Mouse (Mus musculus) left cerebral cortex, postnatal 14 days (tissue): ENCODE results near the gene Strbp. TPM values are rescaled to one million over a fixed set of nuclear protein-coding genes. Genes with fewer than 3 reads are reported as not detected.

Source experiments
- DNase-seq, 2 experiments: peaks; one replicate each; pipeline ENCODE4 v3.0.0; 2021 to 2022; ENCODE audit warnings: low spot score in 2 of 2, mixed read lengths in 1 of 2
- intact Hi-C: fragments of 180-260 bp; cut with DNase I; formaldehyde crosslinking; loops from one replicate; pipeline ENCODE4 v1.15.1; 2025
- long read RNA-seq, 2 experiments: library from polyadenylated mRNA; stranded (forward); transcript quantifications; one replicate each; pipeline ENCODE4 v2.0.0; 2021
- total RNA-seq, 2 experiments: library from RNA; stranded (reverse); gene quantifications; 2 replicates each; pipeline ENCODE4 v1.2.3; 2021

The Strbp gene
- total RNA-seq = 100 to 1,000 TPM; 234 to 237 TPM
- long read RNA-seq, experiment 1, full-length matches to known transcripts = 103 of 187 reads
- long read RNA-seq, experiment 1, partial matches to known transcripts = 7 of 187 reads
- long read RNA-seq, experiment 1, other reads (novel, unspliced or antisense) = 77 of 187 reads
- long read RNA-seq, experiment 2, transcript Strbp-202 (18 exons, 3,144 nt) = major isoform, 67 of 130 reads
- long read RNA-seq, experiment 2, partial matches to known transcripts = 8 of 130 reads
- long read RNA-seq, experiment 2, other reads (novel, unspliced or antisense) = 52 of 130 reads

DNA sequence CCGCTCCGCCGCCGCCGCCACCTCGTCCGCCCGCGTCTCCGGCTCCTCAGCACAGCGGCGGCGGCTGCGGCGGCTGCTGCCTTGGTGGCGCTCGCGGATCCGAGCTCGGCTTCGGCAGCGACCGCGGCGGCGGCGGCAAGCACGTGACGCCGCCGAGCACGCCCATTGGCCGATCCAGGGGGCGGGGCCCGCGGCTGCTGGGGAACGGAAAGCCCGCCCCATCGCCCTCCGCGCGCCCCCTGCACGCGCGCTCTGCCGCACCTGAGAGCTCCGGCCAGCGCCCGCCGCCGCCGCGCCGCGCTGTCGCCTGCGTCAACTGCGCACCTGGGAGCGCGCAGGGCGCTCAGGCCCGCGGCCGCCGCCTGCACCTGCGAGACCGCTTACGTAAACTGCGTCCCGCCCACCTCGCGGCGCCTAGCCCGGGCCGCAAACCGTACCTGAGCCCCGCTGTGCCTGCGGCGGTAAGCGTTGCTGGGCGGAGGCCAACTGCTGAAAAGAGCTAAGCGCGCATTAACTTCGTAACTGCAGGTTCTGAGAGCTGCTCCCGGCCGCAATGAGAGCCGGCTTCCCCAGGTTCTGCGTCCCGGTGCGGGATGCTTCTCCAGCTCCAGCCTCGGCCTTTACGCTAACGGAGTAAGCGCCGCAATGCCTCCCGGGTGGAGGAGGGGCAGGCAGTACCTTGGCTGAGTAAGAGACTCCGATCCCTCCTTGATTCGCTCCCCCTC is at the start of gene Strbp:
TSS of gene Strbp (minus strand) at position 630 of the 725 bp plus-strand sequence.
- DNase-seq = peak; percentile 93 to 95
- intact Hi-C loops = loop anchor here (2.0 kb wide), 1 partner anchor 63 kb away; no protein-coding TSS in a partner anchor

DNA sequence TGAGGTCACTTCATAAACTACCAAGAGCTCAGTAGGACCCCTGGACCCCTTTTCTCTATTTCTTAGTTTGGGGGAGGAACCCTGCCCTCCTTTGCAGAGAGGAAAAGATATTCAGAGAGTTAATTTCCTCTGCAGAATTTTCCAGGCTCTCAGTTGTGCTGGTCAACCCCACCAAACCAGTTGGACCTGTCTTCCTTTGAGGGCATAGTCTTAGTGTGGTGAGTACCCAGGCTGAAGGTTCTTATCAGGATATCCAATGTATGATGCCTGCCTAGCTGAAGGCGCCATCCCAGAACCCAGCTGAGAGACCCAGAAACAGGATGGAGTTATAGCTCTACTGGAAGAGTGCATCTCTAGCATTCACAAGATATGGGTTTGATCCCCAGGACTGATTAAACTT is 47.5 kb upstream of the Strbp start:
- no peak for DNase-seq
- intact Hi-C loops = no loop called here

DNA sequence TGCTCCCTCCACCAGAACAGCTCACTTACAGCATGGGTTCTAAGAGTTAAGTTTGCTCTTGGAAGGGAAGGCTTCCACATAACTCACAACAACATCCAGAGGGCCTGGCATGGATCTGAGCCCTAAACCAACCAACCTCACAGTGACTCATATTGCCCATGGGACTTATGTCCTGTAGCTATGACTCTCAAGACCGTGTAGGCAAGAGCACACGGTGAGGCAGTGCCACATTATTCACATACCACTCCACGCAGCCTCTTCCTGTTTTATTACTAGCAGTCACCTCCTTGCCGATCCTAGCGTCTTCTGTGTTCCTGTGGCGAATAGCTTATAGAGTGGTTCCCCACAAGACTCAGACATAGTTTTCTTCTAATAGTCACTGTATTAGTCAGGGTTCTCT is 45.7 kb upstream of the Strbp start:
- intact Hi-C loops = no loop called here
- no peak for DNase-seq

DNA sequence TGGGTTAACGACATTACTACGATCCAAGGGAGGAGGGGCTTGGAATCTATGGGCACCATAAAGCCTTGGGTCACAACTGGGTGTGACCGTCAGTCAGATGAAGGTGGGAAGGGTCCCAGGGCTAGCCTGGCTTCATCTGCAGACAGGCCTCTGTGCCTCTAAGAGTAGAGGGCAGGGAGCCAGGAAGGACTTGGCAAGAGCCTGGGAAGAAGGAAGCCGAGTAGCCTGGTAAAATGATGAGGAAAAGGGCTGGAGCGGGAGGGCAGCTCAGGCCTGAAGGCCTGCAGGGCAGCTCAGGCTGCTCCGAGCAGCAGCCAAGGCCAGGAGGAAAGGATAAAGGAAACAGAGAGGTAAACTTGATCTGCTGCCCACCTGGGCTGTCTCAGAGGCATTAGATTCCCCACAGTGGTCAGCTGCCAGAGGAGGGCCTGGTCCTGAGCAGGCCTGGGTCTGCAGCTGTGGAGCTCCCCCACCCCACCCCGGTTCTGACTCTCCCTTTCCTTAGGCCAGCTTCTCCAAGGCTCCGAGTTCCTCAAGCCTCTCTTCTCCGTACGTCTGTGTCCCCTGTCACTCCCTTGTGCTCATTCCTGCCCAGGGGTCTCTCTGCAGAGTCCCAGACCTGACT is 44.9 kb upstream of the Strbp start:
- intact Hi-C loops = no loop called here
- peak in 1 of 2 experiments; percentile 44 for DNase-seq

DNA sequence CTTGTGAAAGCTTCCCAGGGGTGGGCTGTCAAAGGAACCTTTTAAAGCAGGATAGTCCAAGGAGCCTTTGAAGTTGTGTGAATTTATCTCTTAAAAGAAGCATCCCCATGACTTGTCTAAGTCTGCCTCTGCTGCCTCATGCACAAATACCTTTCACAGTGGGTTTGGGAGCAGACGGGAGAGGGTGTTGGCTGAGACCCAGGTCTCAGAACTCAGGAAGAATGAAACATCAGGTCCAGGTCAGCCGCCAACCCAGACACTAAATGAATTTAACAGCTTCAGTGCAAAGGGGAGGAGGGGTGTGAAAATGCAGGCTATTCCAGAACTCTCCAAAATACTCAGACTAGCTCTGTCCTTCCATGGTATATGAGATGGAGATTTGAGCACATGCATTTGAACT is 44.2 kb upstream of the Strbp start:
- DNase-seq = no peak
- intact Hi-C loops = no loop called here

DNA sequence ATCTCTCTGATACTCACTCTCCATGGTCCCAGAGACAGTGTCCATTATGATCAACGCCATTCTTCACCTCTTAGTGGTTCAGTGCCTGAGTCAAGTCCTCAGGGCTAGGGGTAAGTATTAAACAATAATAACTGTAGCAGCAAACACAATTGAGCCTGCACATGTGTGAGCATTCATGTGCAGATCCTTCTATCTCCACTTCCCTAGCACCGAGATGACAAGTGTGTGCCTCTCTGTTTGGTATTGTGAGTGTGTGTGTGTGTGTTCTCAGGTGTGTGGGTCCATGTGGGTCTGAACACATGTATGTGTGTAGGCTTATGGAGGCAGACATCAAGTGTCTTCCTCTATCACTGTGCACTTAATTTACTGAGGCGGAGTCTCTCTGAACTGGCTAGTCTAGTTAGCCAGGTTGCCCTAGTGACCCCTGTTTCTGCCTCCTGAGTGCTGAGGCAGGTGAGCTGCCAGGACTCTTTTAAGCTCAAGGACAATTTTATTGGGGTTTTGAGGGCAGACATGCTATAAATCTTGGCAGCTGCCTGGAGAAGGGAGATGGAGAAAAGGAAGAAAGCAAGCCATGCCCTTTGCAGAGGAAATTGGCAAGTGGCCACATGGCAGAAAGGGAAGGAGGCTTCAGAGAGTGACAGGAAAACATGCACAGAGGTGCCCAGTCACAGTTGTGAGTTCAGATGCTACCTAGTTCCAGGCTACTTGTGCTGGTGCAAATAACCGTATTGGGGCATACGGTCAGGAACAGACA is 42.8 kb upstream of the Strbp start:
- no peak for DNase-seq
- intact Hi-C loops = no loop called here

DNA sequence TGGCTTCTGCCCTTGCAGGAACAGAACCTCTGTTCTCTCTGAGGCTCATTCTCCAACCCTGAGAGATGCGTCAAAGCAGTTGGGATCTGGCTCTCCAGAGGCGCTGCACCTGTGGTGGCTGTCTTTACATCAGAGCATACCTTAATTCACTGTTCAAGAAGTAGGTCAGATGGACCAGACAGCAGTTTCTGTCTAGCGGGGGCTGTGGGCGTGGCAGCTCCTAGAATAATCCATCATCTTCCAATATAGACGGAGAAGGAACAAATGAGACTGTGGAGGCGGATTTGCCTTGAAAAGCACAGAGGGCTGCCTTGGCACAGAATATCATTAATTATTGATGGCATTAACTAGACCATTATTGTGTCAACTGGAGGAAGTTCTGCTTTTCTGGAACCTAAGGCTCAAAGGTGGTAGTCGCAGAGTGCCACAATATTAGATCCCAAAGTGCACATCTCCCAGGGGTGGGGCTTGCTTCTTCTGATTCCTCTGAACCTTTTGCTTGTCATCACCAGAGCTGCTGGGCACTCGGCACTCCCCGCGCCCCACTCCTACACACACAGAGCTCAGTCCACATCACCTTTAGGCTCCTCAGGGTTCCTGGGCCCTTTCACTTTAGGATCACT is 41.2 kb upstream of the Strbp start:
- peak in 1 of 2 experiments; percentile 53 for DNase-seq
- intact Hi-C loops = no loop called here

DNA sequence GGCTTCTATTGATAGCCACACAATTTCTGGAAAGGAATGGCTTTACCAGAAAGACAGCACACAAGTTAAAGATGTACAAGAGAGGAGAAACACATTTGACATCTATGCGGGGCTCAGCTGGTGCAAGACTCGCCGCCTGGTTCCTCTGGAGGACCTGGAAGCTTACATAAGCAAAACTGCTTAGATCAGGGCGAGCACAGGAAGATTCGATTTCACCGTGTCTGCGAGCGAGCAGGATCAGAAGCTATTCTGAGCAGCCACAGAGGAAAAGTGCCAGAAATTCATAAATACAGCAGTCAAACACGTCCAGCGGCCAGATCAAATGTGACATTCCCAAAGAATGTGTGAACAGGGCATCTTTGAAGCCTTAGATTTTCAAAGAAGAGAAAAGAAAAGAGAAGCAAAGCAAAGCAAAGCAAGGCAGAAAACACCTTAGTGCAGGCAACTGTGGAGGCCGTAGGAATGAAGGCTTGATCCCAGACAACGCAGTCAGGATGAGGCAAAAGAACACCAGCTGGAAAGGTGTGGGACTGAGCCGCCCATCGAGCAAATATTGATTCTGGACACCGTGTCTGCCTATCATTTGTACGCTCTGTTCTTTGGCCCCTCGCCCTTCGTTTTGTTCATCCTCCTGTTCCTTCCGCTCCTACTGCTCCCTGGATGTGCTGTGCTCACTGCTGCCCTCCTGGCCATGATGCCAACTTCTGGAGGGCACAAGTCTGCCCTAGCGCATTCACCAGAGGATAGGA is 38.3 kb upstream of the Strbp start:
- DNase-seq = no peak
- intact Hi-C loops = no loop called here

DNA sequence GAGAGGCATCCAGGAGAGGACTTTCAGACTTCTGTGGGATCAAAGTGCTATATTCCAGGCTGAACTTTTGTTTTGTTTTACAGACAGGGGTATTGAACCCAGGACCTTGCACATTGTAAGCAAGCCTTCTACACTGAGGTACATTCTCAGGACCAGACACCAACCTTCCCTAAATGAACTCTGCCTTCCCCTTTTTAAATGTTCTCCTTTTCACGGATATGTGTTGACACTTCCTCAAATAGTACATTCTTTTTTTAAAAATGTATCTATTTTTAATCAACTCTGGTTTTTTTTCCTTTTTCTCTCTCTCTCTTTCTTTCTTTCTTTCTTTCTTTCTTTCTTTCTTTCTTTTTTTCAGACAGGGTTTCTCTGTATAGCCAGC is 32.1 kb upstream of the Strbp start:
- intact Hi-C loops = no loop called here
- no peak for DNase-seq

DNA sequence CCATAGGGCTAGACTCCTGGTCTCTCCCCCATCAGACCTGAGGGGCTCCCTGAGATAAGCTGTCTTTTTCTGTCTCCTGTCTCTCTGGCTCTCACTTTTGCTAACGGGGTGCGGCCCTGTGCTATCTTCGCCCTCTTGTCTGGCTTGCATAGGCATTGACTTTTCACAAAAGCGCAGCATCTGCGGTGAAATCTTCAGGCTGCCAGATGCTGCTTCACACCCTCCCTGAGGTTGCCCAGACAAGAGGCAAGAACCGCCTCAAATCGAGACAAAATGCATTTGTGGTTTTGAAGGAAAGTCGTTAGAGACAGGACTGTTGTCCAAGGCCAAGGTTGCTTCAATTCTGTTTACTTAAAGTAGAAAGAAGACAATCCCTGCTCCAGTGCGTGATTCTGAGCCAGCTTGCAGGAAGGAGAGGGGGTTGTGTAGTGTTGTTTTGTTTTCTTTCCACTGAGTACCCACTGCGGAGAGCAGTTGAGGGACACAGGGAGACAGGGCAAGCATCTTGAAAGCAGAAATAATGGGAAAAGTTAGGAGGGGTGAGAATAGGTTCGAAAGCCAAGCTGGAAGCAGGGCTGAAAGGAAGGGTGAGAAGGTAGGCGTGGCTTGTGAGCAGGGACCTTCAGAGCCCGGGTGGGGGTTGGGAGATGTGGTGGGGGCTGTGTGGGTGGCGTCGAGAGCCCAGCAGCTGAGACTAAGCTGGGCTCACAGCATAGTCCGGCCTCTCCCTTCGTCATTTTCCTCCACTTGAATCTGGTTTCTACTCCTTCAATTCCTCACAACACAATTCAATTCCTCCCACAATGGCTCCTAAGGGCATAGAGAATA is 31.5 kb upstream of the Strbp start:
- DNase-seq = peak in 1 of 2 experiments; percentile 18
- intact Hi-C loops = no loop called here

DNA sequence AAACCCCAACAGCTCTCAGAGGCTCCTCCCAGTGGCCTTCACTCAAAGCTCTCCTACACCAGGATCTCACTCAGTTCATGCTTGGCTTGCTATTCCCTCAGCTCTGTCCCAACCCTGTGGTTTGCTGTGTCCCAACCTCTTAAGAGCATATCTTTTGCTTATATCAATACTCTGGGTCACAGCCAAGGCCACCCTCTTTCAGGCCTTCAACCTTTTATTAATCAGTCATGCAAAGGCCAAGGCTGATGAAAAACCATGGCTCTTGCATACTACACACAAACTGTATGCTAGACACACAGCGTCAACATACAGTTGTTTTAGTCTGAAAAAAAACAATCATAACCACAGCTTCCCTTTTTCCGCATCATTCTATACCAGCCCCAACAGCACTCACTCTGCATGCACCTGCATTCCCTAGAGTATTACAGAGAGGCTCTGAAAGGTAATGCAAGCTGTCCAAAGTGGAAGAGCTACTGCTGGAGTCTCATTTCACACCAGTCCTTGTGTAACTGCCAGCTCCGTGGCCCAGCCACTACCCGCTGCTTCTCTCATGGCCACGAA is 27.7 kb upstream of the Strbp start:
- no peak for DNase-seq
- intact Hi-C loops = no loop called here

DNA sequence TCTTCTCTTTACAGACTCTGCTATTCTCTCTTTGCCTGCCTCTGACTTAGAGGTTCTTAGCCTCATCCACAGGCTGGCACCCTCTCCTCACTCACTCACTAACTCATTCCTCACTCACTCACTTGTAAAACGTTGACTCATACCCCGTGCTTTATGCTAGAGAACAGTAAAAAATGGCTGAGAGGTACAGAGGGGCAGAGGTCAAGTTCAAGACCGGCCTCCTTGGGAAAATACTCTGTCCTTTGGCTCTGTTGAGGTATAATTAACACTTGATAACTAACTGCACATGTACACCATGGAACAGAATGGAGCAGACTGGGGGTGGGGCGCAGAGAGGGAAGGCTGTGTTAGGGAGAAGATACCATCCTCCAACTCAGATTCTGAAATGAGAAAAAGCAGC is 20.6 kb upstream of the Strbp start:
- DNase-seq = no peak
- intact Hi-C loops = loop anchor here (5.0 kb wide), 1 partner anchor 43 kb away; no protein-coding TSS in a partner anchor

DNA sequence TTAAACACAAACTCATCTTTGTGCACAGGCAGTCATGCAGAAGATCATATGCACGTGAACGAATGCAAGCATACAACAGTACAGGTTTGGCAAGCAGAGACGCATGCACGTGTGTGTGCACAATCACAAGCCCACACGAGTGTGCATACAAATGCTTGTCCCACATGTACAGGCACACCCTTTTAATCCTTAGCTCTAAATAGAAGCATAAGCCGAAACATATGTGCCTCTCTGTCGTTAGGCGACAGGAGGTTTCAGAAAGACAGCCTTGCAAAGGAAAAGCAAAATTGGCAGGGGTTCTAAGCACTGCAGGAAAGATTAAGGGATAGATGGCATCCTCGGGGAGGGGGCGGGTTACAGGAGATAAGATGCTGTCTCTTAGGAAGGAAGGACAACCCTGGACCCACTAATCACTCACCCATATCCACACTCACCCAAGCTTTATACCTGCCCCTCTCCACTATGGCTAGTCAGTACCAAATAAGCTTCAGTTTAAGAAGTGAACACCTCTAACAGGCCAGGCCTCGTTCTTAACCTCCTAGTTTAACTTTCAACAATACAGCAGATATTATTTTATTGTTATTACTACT is 19.9 kb upstream of the Strbp start:
- intact Hi-C loops = loop anchor here (5.0 kb wide), 1 partner anchor 44 kb away; no protein-coding TSS in a partner anchor
- DNase-seq = peak in 1 of 2 experiments; percentile 66

DNA sequence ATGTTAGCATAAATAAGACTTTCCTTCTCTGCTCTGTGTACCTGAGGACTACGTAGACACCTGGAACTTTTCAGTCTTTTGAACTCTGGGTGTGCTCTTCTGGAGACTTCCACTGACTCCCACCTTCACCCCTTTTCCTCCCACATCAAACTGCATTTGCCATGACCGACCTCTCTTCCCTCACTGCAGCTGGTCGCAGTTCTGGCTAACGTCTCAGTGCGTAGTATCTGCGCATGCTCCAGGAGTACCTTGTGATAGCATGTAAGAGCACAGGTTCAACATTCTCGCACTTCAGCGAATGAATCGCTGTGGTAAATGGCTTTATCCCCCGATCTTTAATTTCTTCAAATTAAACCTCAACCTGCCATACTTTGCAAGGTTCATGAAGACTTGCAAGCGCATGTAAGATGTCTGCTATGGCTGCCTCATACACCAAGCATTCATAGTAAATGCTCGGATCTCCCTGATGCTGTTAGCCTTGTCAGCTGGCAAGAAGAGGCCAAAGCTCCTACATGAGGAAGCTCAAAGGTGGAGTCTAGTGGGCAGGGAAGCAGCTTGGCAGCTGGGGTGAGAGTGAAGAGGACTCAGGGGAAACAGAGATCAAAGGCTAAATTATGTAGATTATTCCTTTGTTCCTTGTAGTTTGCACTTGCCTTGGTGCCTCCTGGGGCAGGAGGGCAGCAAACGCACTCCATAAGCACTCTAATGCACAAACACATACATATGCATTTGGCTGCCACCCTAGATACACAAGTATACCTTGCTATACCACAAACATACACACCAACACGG is 19.2 kb upstream of the Strbp start:
- DNase-seq = no peak
- intact Hi-C loops = loop anchor here (5.0 kb wide), 1 partner anchor 44 kb away; no protein-coding TSS in a partner anchor

DNA sequence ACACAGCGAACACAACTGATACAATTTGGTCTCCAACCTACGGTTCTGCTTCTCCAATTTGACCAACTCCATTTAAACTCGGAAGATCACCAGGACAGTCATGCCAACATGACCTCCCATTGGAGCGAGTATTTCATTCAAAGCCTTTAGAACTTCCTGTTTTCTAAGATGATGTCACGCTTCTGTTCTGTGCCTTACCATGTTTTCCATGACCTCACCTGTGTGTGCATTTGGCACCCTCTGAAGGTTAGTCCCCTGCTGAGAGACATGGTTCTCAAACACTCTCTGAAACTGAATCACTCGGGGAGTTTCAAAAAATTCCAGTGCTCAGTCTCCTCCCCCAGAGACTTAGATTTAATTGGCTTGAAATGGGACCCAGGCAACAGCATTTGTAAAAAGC is 12.6 kb upstream of the Strbp start:
- intact Hi-C loops = no loop called here
- DNase-seq = no peak

DNA sequence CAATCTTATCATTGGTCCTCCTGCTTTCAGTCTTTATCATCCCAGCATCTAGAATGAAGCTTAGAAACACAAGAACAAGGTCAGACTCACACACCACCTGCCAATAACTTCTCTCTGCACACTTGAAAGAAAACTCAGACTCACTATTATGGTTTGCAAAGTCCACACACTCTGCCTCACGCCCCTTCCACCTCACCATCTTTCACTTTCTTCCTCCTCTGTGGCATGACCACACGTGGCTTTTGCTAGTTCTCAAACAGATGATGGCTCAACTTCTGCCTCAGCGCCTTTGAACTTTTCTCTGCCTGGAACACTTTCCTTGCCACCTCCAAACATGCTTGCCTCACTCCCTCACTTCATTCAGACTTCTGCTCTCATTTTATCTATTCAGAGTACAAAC is 11.7 kb upstream of the Strbp start:
- intact Hi-C loops = no loop called here
- no peak for DNase-seq
